Mouse (Mus musculus): Measurements from ENCODE around the gene Nol9.

The Nol9 gene

DNA sequence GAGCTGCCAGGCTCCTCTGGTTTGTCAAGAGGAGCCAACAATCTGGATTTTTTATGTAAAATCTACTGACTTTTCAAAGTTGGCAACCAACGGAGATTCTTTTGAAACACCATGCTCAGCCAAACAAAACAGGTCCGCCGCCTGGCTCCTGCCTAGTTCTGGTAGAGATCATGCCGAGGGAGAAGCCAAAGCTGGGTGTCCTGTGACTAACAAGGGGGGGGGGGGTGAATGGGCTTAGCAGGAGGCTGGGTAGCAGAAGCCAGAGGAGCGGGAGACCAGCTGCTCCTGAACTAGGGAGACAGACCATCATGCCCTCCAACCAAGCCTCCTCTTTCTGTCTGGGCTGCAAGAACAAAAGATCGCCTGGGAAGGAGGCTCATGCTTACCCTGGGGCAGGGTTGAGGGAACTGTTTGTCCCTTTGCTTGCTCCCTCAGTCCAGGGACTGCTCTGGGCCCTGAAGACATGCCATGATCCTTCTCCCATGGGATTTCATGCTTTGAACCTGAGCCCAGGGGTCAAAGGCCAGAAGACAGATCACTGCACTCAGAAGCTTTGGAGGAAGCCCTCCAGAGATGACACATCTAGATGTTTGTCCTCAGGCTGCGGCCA lies 44.6 kb downstream of the Nol9 start:
- in situ Hi-C loops (cut with MboI; ENCODE audit: low pct_unique_long_range_greater_than_20kb in 1 of 2, low sequenced_read_pairs in 2 of 2, unreplicated experiment in 1 of 2), result no loop called here

DNA sequence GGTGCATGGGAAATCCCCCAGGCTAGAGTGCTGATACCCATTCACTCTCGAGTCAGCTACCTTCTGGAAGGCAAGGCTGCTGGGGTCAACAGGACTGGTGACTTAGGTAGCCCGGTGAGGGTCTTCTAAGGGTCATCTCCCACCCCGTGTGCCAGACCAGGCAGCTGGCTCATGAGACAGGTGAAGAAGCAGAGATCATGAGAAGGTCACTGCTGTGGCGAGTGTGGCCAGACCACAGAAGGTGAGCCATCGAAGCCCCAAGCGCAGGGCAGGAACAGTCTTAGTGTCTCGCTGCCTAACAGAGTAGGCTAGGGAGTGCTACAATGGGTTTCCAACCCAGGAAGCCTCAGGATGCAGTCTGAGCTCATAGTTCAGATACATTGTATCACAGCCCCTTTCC lies 45.5 kb downstream of the Nol9 start:
- in situ Hi-C loops (cut with MboI; ENCODE audit: low pct_unique_long_range_greater_than_20kb in 1 of 2, low sequenced_read_pairs in 2 of 2, unreplicated experiment in 1 of 2), result no loop called here

DNA sequence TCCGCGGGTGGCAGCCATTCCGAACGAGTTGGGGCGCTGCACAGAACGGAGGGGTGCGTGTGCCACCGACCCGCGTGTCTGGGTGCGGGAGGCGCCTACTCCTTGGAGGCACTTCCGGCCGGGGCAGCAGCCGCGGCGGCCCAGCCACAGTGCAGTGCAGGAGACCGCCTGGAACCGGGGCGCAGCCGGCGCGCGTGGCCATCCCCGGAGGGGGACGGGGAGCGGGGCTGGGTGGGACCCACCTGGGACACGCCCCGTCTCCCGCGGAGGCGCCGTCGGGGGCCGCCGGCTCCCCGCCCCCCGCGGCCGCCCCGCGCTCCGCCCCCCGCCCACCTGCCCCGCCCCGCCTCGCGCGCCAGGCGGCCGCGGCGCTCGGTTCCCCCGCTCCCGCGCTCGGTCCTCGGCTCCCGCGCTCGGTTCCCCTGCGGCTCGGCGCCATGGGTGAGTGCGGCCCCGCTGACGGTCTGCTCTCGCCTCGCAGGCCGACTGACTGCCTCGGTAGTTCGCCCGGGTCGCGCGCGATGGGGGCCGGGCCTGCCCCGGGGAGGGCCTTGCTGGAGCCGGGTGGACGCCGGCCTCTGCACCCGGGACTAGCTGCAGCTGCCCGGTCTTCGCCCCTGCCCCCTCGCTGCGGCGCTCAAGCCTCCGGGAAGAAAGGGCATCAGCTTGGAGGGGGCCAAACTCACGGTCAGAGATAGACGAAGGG lies 47.5 kb downstream of the Nol9 start:
- in situ Hi-C loops (cut with MboI; ENCODE audit: low pct_unique_long_range_greater_than_20kb in 1 of 2, low sequenced_read_pairs in 2 of 2, unreplicated experiment in 1 of 2), result no loop called here

- in situ Hi-C loops (cut with MboI; ENCODE audit: low pct_unique_long_range_greater_than_20kb in 1 of 2, low sequenced_read_pairs in 2 of 2, unreplicated experiment in 1 of 2), result no loop called here
Observed at GRCm38 (mm10) chr4:152087211-152088081, 48.3 kb downstream of the Nol9 start.

DNA sequence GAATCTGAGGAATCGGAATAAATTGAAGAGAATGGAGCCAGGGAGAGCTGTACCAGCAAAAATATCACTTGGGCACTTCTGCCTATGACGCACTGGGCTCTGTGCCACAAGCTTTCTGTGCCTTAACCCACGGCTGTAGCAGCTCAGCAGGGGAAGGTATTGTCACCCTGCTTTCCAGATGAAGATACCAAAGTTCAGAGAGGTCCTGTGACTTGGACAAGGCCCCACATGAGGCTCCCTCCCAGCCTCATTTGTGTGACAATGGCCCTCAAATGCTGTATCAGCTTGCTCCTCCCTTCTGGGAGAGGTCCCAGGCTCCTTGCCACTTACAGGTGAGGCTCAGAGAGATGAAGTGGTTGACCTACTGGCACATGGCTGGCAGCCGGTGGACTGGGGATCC lies 49.0 kb downstream of the Nol9 start:
- in situ Hi-C loops (cut with MboI; ENCODE audit: low pct_unique_long_range_greater_than_20kb in 1 of 2, low sequenced_read_pairs in 2 of 2, unreplicated experiment in 1 of 2), result no loop called here

DNA sequence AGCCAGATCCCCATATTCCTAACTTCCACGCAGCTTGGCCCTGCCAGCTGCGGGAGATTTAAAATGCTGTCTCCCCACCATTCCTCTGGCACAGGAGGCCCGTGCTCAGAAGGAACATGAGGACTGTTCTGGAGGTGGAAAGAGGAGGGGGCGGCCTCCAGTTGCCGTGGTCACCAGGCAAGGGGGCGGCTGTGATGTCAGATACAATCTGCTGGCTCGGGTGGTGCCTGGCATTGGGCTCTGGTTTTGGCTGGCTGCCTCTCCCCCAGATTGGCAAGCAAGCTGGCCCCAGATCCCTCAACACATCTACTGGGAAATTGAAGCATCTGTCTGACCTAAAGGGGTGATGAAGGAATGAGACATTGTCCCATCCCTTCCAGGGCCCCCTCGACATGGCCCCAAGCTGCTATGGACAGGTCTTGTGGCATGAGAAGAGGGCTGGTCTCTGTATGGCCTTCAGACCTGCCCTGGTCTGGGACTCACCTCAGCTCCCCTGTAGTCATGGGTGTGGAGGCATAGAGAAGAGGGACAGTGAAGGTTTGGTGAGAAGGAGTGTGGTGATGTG lies 49.5 kb downstream of the Nol9 start:
- in situ Hi-C loops (cut with MboI; ENCODE audit: low pct_unique_long_range_greater_than_20kb in 1 of 2, low sequenced_read_pairs in 2 of 2, unreplicated experiment in 1 of 2), result no loop called here

DNA sequence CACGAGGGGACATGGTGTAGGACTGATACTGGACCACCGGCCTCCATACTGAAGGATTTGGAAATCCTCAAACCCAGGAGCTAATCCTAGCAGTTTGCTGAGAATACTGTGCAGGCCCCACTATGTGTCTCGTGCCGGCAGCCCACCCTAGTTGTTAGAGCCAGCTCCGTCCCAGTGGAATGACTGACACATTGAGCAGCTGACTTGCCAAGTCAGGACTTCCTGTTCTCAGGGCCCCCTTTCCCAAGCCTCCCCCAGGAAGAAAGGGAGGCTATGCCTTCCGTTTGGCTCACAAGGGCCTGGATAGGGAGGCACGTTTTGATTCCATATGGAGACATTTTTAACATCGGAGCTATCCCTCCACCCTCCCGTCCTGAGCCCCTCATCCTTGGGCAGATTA lies 51.1 kb downstream of the Nol9 start:
- in situ Hi-C loops (cut with MboI; ENCODE audit: low pct_unique_long_range_greater_than_20kb in 1 of 2, low sequenced_read_pairs in 2 of 2, unreplicated experiment in 1 of 2), result no loop called here

DNA sequence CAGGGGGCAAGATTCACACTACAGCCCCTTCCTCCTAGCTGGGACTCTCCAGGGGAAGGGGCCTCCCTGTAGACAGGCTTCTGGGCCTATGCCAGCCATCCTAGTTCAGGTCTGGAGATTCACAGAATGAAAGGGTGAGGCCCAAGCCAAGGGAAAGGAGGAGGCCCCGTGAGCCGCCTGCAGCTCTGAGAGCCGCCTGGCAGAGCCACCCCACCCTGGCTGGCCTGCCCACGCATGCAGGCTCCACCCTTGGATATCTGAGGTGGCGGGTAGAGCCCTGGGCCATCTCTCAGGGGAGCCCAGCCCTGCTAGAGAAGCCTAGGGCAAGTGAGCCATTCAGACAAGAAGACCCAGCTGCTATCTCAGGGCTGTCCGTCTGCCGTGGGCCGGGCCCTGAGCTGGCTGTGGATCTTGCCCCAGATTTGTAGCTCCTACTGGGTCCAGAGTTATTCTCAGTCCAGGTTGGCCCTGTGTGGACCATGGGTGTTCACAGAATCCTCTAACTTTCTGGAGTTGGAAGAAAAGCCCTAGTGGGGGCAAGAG lies 53.7 kb downstream of the Nol9 start:
- in situ Hi-C loops (cut with MboI; ENCODE audit: low pct_unique_long_range_greater_than_20kb in 1 of 2, low sequenced_read_pairs in 2 of 2, unreplicated experiment in 1 of 2), result no loop called here

DNA sequence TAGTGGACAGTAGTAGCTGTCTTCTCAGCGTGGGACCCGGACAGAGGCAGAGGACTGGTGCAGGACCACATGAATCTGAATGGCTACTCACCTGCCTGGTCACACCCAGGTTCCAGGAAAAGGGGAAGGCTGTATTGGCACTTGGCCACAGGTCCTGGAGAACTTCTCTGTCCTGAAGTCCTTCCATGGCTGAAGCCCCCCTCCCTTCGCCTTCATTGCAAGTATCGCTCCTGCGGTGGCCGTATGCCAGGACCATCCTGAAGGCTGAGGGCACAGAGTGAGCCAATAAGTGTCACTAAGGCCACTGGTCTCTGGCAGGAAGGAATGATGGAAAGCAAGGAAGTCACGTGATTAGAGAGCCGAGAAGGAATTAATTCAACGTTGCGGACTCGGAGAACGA lies 55.1 kb downstream of the Nol9 start:
- in situ Hi-C loops (cut with MboI; ENCODE audit: low pct_unique_long_range_greater_than_20kb in 1 of 2, low sequenced_read_pairs in 2 of 2, unreplicated experiment in 1 of 2), result no loop called here

GRCm38 (mm10) chr4:152095937-152096910 lies 57.1 kb downstream of the Nol9 start:
- in situ Hi-C loops (cut with MboI; ENCODE audit: low pct_unique_long_range_greater_than_20kb in 1 of 2, low sequenced_read_pairs in 2 of 2, unreplicated experiment in 1 of 2), result no loop called here

DNA sequence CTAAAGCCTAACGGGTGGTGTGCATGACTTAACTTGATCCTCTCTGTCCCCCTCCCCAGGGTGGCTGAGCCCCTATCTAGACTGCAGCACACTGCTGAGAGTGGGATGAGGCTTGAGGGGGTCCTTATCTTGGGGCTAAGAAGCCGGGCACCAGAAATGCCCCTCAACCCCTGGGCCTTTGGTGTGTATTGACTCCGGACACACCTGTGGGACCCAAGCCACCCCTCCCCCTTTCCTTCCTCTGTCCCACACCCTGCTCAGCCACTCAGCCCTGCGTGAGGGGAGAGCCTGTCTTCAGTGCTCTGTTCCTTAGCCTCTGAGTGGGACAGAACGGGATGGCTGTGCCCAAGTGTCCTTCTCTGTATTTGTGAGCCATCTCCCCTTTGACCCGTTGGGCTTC lies 57.8 kb downstream of the Nol9 start:
- in situ Hi-C loops (cut with MboI; ENCODE audit: low pct_unique_long_range_greater_than_20kb in 1 of 2, low sequenced_read_pairs in 2 of 2, unreplicated experiment in 1 of 2), result no loop called here

- in situ Hi-C loops (cut with MboI; ENCODE audit: low pct_unique_long_range_greater_than_20kb in 1 of 2, low sequenced_read_pairs in 2 of 2, unreplicated experiment in 1 of 2), result no loop called here
Observed at GRCm38 (mm10) chr4:152097911-152098799, 59.0 kb downstream of the Nol9 start.

- in situ Hi-C loops (cut with MboI; ENCODE audit: low pct_unique_long_range_greater_than_20kb in 1 of 2, low sequenced_read_pairs in 2 of 2, unreplicated experiment in 1 of 2), result no loop called here
Observed at GRCm38 (mm10) chr4:152100541-152100940, 61.4 kb downstream of the Nol9 start.

- in situ Hi-C loops (cut with MboI; ENCODE audit: low pct_unique_long_range_greater_than_20kb in 1 of 2, low sequenced_read_pairs in 2 of 2, unreplicated experiment in 1 of 2), result no loop called here
Observed at GRCm38 (mm10) chr4:152101081-152101653, 62.0 kb downstream of the Nol9 start.

DNA sequence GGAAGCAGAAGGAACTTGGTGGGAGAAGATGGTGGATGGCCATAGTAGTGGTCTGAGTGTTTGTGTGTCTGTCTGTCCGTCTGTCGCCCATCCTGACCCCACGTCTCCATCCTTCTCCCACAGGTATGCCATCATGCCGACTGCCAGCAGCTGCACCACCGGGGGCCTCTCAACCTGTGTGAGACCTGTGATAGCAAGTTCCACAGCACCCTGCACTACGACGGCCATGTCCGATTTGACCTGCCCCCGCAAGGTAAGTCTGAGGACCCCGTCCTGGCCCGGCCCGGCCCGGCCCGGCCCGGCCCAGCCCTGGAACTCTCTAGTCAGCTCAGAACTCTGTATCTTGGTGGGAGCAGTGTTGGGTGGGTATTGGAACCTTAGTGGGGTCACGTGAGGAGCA lies 62.8 kb downstream of the Nol9 start:
- in situ Hi-C loops (cut with MboI; ENCODE audit: low pct_unique_long_range_greater_than_20kb in 1 of 2, low sequenced_read_pairs in 2 of 2, unreplicated experiment in 1 of 2), result no loop called here

- in situ Hi-C loops (cut with MboI; ENCODE audit: low pct_unique_long_range_greater_than_20kb in 1 of 2, low sequenced_read_pairs in 2 of 2, unreplicated experiment in 1 of 2), result no loop called here
Observed at GRCm38 (mm10) chr4:152103025-152103424, 63.9 kb downstream of the Nol9 start.

- in situ Hi-C loops (cut with MboI; ENCODE audit: low pct_unique_long_range_greater_than_20kb in 1 of 2, low sequenced_read_pairs in 2 of 2, unreplicated experiment in 1 of 2), result no loop called here
Observed at GRCm38 (mm10) chr4:152106746-152107145, 67.6 kb downstream of the Nol9 start.
